Mouse (Mus musculus) forebrain, embryonic 12.5 days (tissue): ENCODE results near the gene Nfkb2. TPM values are rescaled to one million over a fixed set of nuclear protein-coding genes. Genes with fewer than 3 reads are reported as not detected.

ENCODE experiments used
- ATAC-seq: fragments of 200-750 bp; cut with Nextera tagmentation; 2 replicates; pipeline ENCODE4 v1.8.0; 2017; ENCODE audit warnings: moderate TSS enrichment; ENCODE audit not compliant: low FRiP score
- H3K27ac ChIP-seq: fragments of 300-500 bp; sonication (generic); 2 replicates; pipeline ENCODE4 v1.5.1; 2016; ENCODE audit warnings: mild to moderate bottlenecking
- H3K27me3 ChIP-seq: fragments of 300-500 bp; sonication (generic); 2 replicates; pipeline ENCODE4 v1.6.1; 2016; ENCODE audit warnings: mild to moderate bottlenecking
- H3K36me3 ChIP-seq: fragments of 300-500 bp; sonication (generic); replicated peaks from 2 replicates; pipeline ENCODE4 v1.6.1; 2016; ENCODE audit warnings: mild to moderate bottlenecking
- H3K4me1 ChIP-seq: fragments of 300-500 bp; sonication (generic); 2 replicates; pipeline ENCODE4 v1.6.1; 2016
- H3K4me2 ChIP-seq: fragments of 300-500 bp; sonication (generic); 2 replicates; pipeline ENCODE4 v1.6.1; 2016; ENCODE audit warnings: mild to moderate bottlenecking, moderate library complexity
- H3K4me3 ChIP-seq: fragments of 300-500 bp; sonication (generic); replicated peaks from 2 replicates; pipeline ENCODE4 v1.5.1; 2016; ENCODE audit warnings: mild to moderate bottlenecking
- H3K9ac ChIP-seq: fragments of 300-500 bp; sonication (generic); 2 replicates; pipeline ENCODE4 v1.6.1; 2016; ENCODE audit warnings: mild to moderate bottlenecking
- H3K9me3 ChIP-seq: fragments of 300-500 bp; sonication (generic); 2 replicates; pipeline ENCODE4 v1.6.1; 2016
- WGBS: fragments of 180-500 bp; shearing (Covaris S2); methylation state at CpG from one replicate; pipeline ENCODE4 v1.1.7; 2016; 5-methylcytosine and 5-hydroxymethylcytosine counted together
- polyA plus RNA-seq: library from polyadenylated mRNA; unstranded; fragments of >200 nt; fragmentation: Nextera tagmentation; extraction: Ambion mirVana; gene quantifications from 2 replicates; pipeline ENCODE4 v1.2.1, GENCODE M21; 2016

Gene Nfkb2
- polyA plus RNA-seq, 1 experiment from 2014 or later = 2.9 TPM

DNA sequence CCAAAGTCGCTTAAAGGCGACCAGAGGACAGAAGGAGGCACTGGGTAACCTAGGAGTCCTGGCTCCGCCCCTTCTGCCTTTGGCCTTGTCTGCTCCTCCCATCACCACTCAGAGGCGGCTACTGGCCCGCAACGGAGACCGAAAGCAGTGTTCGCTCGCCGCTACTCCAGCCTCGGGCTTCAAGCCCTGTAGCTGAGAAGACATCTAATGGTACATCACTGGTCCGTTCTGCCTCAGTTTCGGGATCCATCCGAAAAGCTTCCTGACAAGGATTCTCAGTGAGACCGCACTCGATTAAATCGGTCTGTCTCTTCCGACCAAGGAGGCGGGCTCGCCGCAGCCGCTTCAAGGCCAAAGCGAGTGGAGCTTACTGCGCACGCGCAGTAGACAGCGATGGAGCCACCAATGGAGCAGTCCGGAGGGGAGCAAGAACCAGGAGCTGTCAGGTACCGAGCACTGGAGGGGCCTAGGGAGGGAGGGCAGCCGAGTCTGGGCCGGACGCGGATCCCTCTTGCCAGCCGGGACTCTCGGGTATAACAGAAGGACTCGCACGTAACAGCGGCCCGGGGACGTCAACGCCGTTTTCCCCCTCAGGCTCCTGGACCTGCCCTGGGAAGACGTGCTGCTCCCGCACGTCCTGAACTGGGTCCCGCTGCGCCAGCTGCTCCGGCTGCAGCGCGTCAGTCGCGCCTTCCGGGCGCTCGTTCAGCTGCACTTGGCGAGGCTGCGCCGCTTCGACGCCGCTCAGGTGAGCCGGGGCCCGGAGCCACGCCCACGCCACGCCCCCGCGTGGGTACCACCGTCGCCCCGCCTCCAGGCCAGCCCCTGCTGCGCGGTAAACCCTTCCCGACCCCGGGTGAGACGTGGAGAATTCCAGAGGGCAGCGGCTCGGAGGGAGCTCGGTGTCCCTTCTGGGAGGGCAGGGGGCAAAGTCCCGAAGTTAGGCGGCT is 24.2 kb downstream of the Nfkb2 start, which contains the start of gene Fbxl15:
Gene Fbxl15 (plus strand): TSS at position 104 of the 950 bp plus-strand sequence.
- Histone ChIP-seq H3K4me1 (peaks cover 57% of the 10 kb centered on the region), H3K27ac (peak within 1 kb of the TSS; percentile 96), H3K4me3 (peak within 1 kb of the TSS; percentile 65), H3K9ac (peak within 1 kb of the TSS; percentile 70), H3K36me3 (peaks cover 28% of the 10 kb centered on the region), H3K4me2 (peak within 1 kb of the TSS; percentile 96), H3K27me3 (peaks cover 43% of the 10 kb centered on the region), H3K9me3 (no peaks in the 10 kb centered on the region)
- peak; percentile 86 for ATAC-seq
- WGBS = under 1% methylated on average over 81 of the region's 81 CpGs

DNA sequence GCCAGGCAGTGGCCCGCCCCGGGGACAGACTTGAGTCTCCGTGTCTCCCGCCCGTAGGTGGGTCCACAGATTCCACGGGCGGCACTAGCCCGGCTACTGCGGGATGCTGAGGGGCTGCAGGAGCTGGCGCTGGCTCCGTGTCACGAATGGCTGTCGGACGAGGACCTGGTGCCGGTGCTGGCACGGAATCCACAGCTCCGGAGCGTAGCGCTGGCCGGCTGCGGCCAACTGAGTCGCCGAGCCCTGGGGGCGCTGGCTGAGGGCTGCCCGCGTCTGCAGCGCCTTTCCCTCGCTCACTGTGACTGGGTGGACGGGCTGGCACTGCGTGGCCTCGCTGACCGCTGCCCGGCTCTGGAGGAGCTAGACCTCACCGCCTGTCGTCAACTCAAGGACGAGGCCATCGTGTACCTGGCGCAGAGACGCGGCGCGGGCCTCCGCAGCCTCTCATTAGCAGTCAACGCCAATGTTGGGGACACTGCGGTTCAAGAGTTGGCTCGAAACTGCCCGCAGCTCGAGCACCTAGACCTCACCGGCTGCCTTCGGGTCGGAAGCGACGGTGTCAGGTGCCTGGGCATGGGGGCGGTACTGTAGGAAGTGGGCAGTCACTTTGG is 25.0 kb downstream of the Nfkb2 start:
- Histone ChIP-seq H3K4me2 (peak overlapping the region; percentile 96), H3K4me3 (peak overlapping the region; percentile 65), H3K27me3 (peaks cover 35% of the 10 kb centered on the region), H3K27ac (peak overlapping the region; percentile 96), H3K4me1 (peaks cover 57% of the 10 kb centered on the region), H3K9ac (peak overlapping the region; percentile 70), H3K36me3 (peaks cover 31% of the 10 kb centered on the region), H3K9me3 (no peaks in the 10 kb centered on the region)
- 1% methylated on average over 54 of the region's 54 CpGs for WGBS
- ATAC-seq = no peak

GRCm38 (mm10) chr19:46329951-46330350 is 25.8 kb downstream of the Nfkb2 start:
- WGBS = 5% methylated on average over 16 of the region's 16 CpGs
- H3K4me1 ChIP-seq = peaks cover 57% of the 10 kb centered on the region

DNA sequence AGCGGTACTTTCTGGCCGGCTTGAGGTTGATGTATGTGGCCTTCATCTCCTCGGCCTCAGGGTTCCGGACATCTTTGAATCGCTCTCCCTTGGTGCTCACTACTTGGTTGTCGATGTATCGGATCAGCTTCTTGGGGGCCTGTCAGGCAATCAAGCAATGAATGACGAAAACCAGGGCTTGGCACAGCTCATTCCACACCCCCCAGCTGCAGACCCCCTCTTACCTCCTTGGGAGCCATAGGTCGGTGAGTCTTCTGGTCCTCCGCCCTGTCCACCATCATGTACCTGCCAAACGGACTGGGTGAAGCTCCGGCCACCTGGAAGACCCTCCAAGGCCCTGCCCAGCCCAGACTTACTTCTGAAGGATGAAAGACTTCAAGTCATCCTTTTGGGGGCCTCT is 26.6 kb downstream of the Nfkb2 start:
- ATAC-seq = no peak
- Histone ChIP-seq H3K9ac (no peak overlapping the region), H3K27me3 (peaks cover 19% of the 10 kb centered on the region), H3K9me3 (no peaks in the 10 kb centered on the region), H3K27ac (no peak overlapping the region), H3K4me2 (no peak overlapping the region), H3K36me3 (peaks cover 31% of the 10 kb centered on the region), H3K4me3 (no peak overlapping the region), H3K4me1 (peaks cover 50% of the 10 kb centered on the region)
- WGBS = 91% methylated on average over 12 of the region's 12 CpGs

More at GRCm38 (mm10) chr19:46329951-46330350, 25.8 kb downstream of the Nfkb2 start:
- Histone ChIP-seq H3K9me3 (no peaks in the 10 kb centered on the region), H3K27me3 (peaks cover 27% of the 10 kb centered on the region), H3K4me2 (peak overlapping the region; percentile 25; the same call in 1 of the 2 replicates), H3K4me3 (0 out of 2 replicates have a peak overlapping the region, but pooled peaks have one; percentile 65), H3K36me3 (peaks cover 31% of the 10 kb centered on the region), H3K27ac (no peak overlapping the region), H3K9ac (no peak overlapping the region)
- peak; percentile 12; the same call in 1 of the 2 replicates for ATAC-seq

- H3K4me2 ChIP-seq = no peak overlapping the region
- no peak overlapping the region for H3K4me3 ChIP-seq
- H3K27ac ChIP-seq = no peak overlapping the region
- ATAC-seq = no peak
- peaks cover 13% of the 10 kb centered on the region for H3K27me3 ChIP-seq
- H3K36me3 ChIP-seq = peaks cover 31% of the 10 kb centered on the region
- no peaks in the 10 kb centered on the region for H3K9me3 ChIP-seq
- no peak overlapping the region for H3K9ac ChIP-seq
- peaks cover 43% of the 10 kb centered on the region for H3K4me1 ChIP-seq
- WGBS = 92% methylated on average over 14 of the region's 14 CpGs
Observed at GRCm38 (mm10) chr19:46331326-46331725, 27.2 kb downstream of the Nfkb2 start.

DNA sequence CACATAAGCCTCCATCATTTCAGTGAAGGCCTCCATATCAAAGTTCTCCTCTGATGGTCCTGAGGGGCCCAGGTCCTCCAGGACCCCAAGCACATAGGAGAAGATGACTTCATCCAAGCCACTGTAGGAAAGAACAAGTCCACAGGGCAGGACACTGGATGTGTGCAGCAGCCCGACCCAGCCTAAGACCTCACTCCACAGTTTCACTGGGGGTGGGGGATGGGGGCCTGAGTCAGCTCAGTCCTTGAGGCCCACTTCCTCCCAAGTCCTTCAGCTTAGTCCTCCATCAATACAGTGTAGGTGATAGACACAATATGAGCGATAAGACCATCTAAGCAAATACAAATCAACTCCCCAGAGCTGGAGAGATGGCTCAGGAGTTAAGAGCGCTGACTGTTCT is 27.8 kb downstream of the Nfkb2 start:
- H3K4me1 ChIP-seq = peaks cover 37% of the 10 kb centered on the region
- H3K4me2 ChIP-seq = no peak overlapping the region
- ATAC-seq = no peak
- 83% methylated on average over 3 of the region's 3 CpGs for WGBS
- no peak overlapping the region for H3K4me3 ChIP-seq
- H3K36me3 ChIP-seq = peaks cover 31% of the 10 kb centered on the region
- H3K9ac ChIP-seq = no peak overlapping the region
- H3K27me3 ChIP-seq = peaks cover 7% of the 10 kb centered on the region
- no peak overlapping the region for H3K27ac ChIP-seq
- no peaks in the 10 kb centered on the region for H3K9me3 ChIP-seq

GRCm38 (mm10) chr19:46332721-46333339 is 28.7 kb downstream of the Nfkb2 start:
- H3K9ac ChIP-seq = no peak overlapping the region
- peaks cover 31% of the 10 kb centered on the region for H3K36me3 ChIP-seq
- no peak overlapping the region for H3K4me3 ChIP-seq
- no peaks in the 10 kb centered on the region for H3K9me3 ChIP-seq
- H3K27ac ChIP-seq = peak overlapping the region; percentile 25; the same call in 1 of the 2 replicates
- H3K27me3 ChIP-seq = peaks cover 5% of the 10 kb centered on the region; the same call in 1 of the 2 replicates
- H3K4me1 ChIP-seq = peaks cover 37% of the 10 kb centered on the region
- ATAC-seq = no peak
- H3K4me2 ChIP-seq = 0 out of 2 replicates have a peak overlapping the region, but pooled peaks have one; percentile 17
- 28% methylated on average over 7 of the region's 7 CpGs for WGBS

- Histone ChIP-seq H3K36me3 (peaks cover 31% of the 10 kb centered on the region), H3K4me2 (no peak overlapping the region), H3K27ac (no peak overlapping the region), H3K9ac (no peak overlapping the region), H3K4me1 (peaks cover 38% of the 10 kb centered on the region), H3K27me3 (peaks cover 5% of the 10 kb centered on the region; the same call in 1 of the 2 replicates), H3K4me3 (no peak overlapping the region), H3K9me3 (no peaks in the 10 kb centered on the region)
- WGBS = 89% methylated on average over 3 of the region's 3 CpGs
- no peak for ATAC-seq
Observed at GRCm38 (mm10) chr19:46333906-46334305, 29.8 kb downstream of the Nfkb2 start.

- Histone ChIP-seq H3K9ac (peak overlapping the region; percentile 71), H3K4me3 (peak overlapping the region; percentile 49), H3K27ac (peak overlapping the region; percentile 62), H3K27me3 (peaks cover 7% of the 10 kb centered on the region; the same call in 1 of the 2 replicates), H3K36me3 (peaks cover 4% of the 10 kb centered on the region; the same call in 1 of the 2 replicates), H3K4me2 (peak overlapping the region; percentile 75), H3K4me1 (peaks cover 23% of the 10 kb centered on the region), H3K9me3 (no peaks in the 10 kb centered on the region)
- peak; percentile 9; the same call in 1 of the 2 replicates for ATAC-seq
- WGBS = 36% methylated on average over 15 of the region's 15 CpGs
Observed at GRCm38 (mm10) chr19:46337719-46338330, 33.7 kb downstream of the Nfkb2 start.

DNA sequence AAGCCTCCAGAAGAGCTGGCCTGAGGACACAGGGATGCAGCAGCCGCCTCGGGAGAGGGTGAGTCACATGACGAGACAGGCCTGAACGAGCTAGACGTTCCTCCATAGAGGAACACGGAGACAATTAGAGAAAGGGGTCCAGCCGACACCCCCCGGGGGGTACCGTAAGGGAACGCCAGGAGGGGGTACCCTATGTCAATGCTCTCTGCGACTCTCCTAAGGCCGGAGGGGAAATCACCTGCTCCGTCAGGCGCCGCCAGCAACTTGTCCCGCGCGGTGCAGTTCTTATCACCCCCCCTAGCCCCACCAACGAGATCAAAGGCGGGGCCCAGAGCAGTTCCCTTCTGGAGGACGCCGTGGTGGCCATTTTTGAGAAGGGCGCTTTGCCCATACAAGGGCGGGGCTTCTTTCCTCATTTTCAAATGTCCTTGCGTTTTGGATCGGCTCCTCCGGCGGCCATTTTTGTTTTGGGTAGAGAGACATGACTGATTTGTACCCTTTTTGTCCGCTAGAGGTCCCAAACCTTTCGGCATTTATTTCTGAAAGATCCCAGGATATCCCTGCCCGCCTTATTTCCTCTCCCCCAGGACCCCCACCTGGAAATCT is 34.3 kb downstream of the Nfkb2 start, which contains the start of gene Cuedc2:
Gene Cuedc2 (minus strand): TSS at position 372 of the 606 bp plus-strand sequence.
- Histone ChIP-seq H3K36me3 (peaks cover 3% of the 10 kb centered on the region; the same call in 1 of the 2 replicates), H3K9me3 (no peaks in the 10 kb centered on the region), H3K4me1 (peaks cover 20% of the 10 kb centered on the region), H3K4me3 (peak within 1 kb of the TSS; percentile 49), H3K9ac (peak within 1 kb of the TSS; percentile 71), H3K4me2 (peak within 1 kb of the TSS; percentile 75), H3K27ac (peak within 1 kb of the TSS; percentile 62), H3K27me3 (peaks cover 8% of the 10 kb centered on the region; the same call in 1 of the 2 replicates)
- 1% methylated on average over 31 of the region's 31 CpGs for WGBS
- peak; percentile 93 for ATAC-seq

GRCm38 (mm10) chr19:46338942-46339286 is 34.8 kb downstream of the Nfkb2 start:
- H3K9ac ChIP-seq = no peak overlapping the region
- no peak for ATAC-seq

More at GRCm38 (mm10) chr19:46338942-46339286, 34.8 kb downstream of the Nfkb2 start:
- H3K36me3 ChIP-seq = peaks cover under 1% of the 10 kb centered on the region; the same call in 1 of the 2 replicates
- H3K4me3 ChIP-seq = peak overlapping the region; percentile 49; the same call in 1 of the 2 replicates
- no peak overlapping the region for H3K27ac ChIP-seq
- no peaks in the 10 kb centered on the region for H3K9me3 ChIP-seq
- peaks cover 20% of the 10 kb centered on the region for H3K4me1 ChIP-seq
- peak overlapping the region; percentile 6; the same call in 1 of the 2 replicates for H3K4me2 ChIP-seq
- WGBS = 55% methylated on average over 6 of the region's 6 CpGs
- H3K27me3 ChIP-seq = peaks cover 12% of the 10 kb centered on the region; the same call in 1 of the 2 replicates
